Mouse (Mus musculus) lung, embryonic 14.5 days (tissue): ENCODE results near the gene Gtf2ird1. TPM values are rescaled to one million over a fixed set of nuclear protein-coding genes. Genes with fewer than 3 reads are reported as not detected.
"Not testable (repeated sequence)": the region's sequence is repeated elsewhere in the genome, so short reads cannot be mapped to it uniquely, and the experiment has no call there.

Experiments
- ATAC-seq: fragments of 200-750 bp; cut with Nextera tagmentation; 2 replicates; pipeline ENCODE4 v1.8.0; 2017; ENCODE audit warnings: mild to moderate bottlenecking, moderate TSS enrichment, moderate library complexity; ENCODE audit not compliant: insufficient read depth
- DNase-seq: peaks from one replicate; pipeline ENCODE4 v3.0.0-alpha.2; 2015
- H3K27ac ChIP-seq: fragments of 300-500 bp; sonication (generic); 2 replicates; pipeline ENCODE4 v1.5.1; 2014; ENCODE audit warnings: low read depth, mild to moderate bottlenecking, moderate library complexity
- H3K27me3 ChIP-seq: fragments of 300-500 bp; sonication (generic); 2 replicates; pipeline ENCODE4 v1.6.1; 2014; ENCODE audit warnings: low read length, control low read depth; ENCODE audit not compliant: insufficient read depth
- H3K36me3 ChIP-seq: fragments of 300-500 bp; sonication (generic); 2 replicates; pipeline ENCODE4 v1.6.1; 2014; ENCODE audit warnings: control low read depth; ENCODE audit not compliant: insufficient read depth
- H3K4me1 ChIP-seq: fragments of 300-500 bp; sonication (generic); 2 replicates; pipeline ENCODE4 v1.6.1; 2014; ENCODE audit warnings: antibody characterized with exemption, control low read depth; ENCODE audit not compliant: insufficient read depth
- H3K4me2 ChIP-seq: fragments of 300-500 bp; sonication (generic); 2 replicates; pipeline ENCODE4 v1.6.1; 2014; ENCODE audit warnings: mild to moderate bottlenecking
- H3K4me3 ChIP-seq: fragments of 300-500 bp; sonication (generic); 2 replicates; pipeline ENCODE4 v1.5.1; 2014; ENCODE audit warnings: low read depth, low read length
- H3K9ac ChIP-seq: fragments of 300-500 bp; sonication (generic); 2 replicates; pipeline ENCODE4 v1.6.1; 2014
- H3K9me3 ChIP-seq: fragments of 300-500 bp; sonication (generic); 2 replicates; pipeline ENCODE4 v1.6.1; 2016; ENCODE audit warnings: low read depth, low read length, control low read depth
- CTCF ChIP-seq: IDR thresholded peaks from 2 replicates; pipeline ENCODE4 v1.5.1; 2016; ENCODE audit warnings: antibody characterized with exemption, low read depth
- WGBS: fragments of 180-500 bp; shearing (Covaris S2); extraction: QIAGEN DNeasy Blood & Tissue Kit; methylation state at CpG from one replicate; pipeline ENCODE4 v1.1.7; 2014; 5-methylcytosine and 5-hydroxymethylcytosine counted together
- polyA plus RNA-seq: library from polyadenylated mRNA; unstranded; fragments of >200 nt; fragmentation: Nextera tagmentation; extraction: Ambion mirVana; gene quantifications from 2 replicates; pipeline ENCODE4 v1.2.1, GENCODE M21; 2014

Gtf2ird1 gene
- polyA plus RNA-seq, 1 experiment from 2014 or later: 82.5 TPM

GRCm38 (mm10) chr5:134488042-134488441 is 31.5 kb upstream of the Gtf2ird1 start:
- peaks cover 36% of the 10 kb centered on the region for H3K36me3 ChIP-seq
- no peak for ATAC-seq
- no peak overlapping the region for H3K27ac ChIP-seq
- WGBS: 58% methylated on average over 10 of the region's 10 CpGs
- no peak overlapping the region for H3K9ac ChIP-seq
- H3K4me2 ChIP-seq: no peak overlapping the region
- no peaks in the 10 kb centered on the region for H3K4me1 ChIP-seq
- H3K27me3 ChIP-seq: no peaks in the 10 kb centered on the region
- no peak for TF ChIP-seq CTCF
- no peak overlapping the region for H3K4me3 ChIP-seq
- DNase-seq: no peak
- H3K9me3 ChIP-seq: no peaks in the 10 kb centered on the region

- 55% methylated on average over 13 of the region's 13 CpGs for WGBS
- peak; percentile 99 for TF ChIP-seq CTCF
- Histone ChIP-seq H3K4me1 (no peaks in the 10 kb centered on the region), H3K9ac (no peak overlapping the region), H3K4me2 (no peak overlapping the region), H3K4me3 (no peak overlapping the region), H3K27ac (no peak overlapping the region), H3K9me3 (no peaks in the 10 kb centered on the region), H3K36me3 (peaks cover 22% of the 10 kb centered on the region), H3K27me3 (no peaks in the 10 kb centered on the region)
- peak; percentile 96 for DNase-seq
- ATAC-seq: peak; percentile 68; the same call in 1 of the 2 replicates
Observed at GRCm38 (mm10) chr5:134485900-134486665, 29.6 kb upstream of the Gtf2ird1 start.

GRCm38 (mm10) chr5:134485183-134485730 is 28.7 kb upstream of the Gtf2ird1 start:
- H3K9ac ChIP-seq: no peak overlapping the region
- H3K27ac ChIP-seq: no peak overlapping the region
- no peak overlapping the region for H3K4me3 ChIP-seq
- H3K4me1 ChIP-seq: no peaks in the 10 kb centered on the region
- DNase-seq (no peak), ATAC-seq (no peak)
- WGBS: 70% methylated on average over 7 of the region's 7 CpGs
- H3K9me3 ChIP-seq: no peaks in the 10 kb centered on the region
- no peak for TF ChIP-seq CTCF
- no peak overlapping the region for H3K4me2 ChIP-seq
- H3K27me3 ChIP-seq: no peaks in the 10 kb centered on the region
- peaks cover 13% of the 10 kb centered on the region for H3K36me3 ChIP-seq

- H3K27ac ChIP-seq: no peak overlapping the region
- no peak overlapping the region for H3K4me3 ChIP-seq
- no peak for TF ChIP-seq CTCF
- H3K9me3 ChIP-seq: no peaks in the 10 kb centered on the region
- DNase-seq (no peak), ATAC-seq (no peak)
- H3K27me3 ChIP-seq: no peaks in the 10 kb centered on the region
- WGBS: 52% methylated on average over 1 of the region's 1 CpGs
- no peaks in the 10 kb centered on the region for H3K4me1 ChIP-seq
- no peak overlapping the region for H3K9ac ChIP-seq
- H3K36me3 ChIP-seq: no peaks in the 10 kb centered on the region
- no peak overlapping the region for H3K4me2 ChIP-seq
Observed at GRCm38 (mm10) chr5:134483291-134483690, 26.8 kb upstream of the Gtf2ird1 start.

GRCm38 (mm10) chr5:134482331-134482730 is 25.8 kb upstream of the Gtf2ird1 start:
- H3K4me2 ChIP-seq: no peak overlapping the region
- H3K27ac ChIP-seq: no peak overlapping the region
- H3K4me3 ChIP-seq: no peak overlapping the region
- H3K9me3 ChIP-seq: no peaks in the 10 kb centered on the region
- TF ChIP-seq CTCF: no peak
- H3K9ac ChIP-seq: no peak overlapping the region
- H3K36me3 ChIP-seq: no peaks in the 10 kb centered on the region
- ATAC-seq (no peak), DNase-seq (no peak)
- no peaks in the 10 kb centered on the region for H3K27me3 ChIP-seq
- 48% methylated on average over 11 of the region's 11 CpGs for whole genome bisulfite sequencing
- no peaks in the 10 kb centered on the region for H3K4me1 ChIP-seq

- not testable (repeated sequence) for H3K4me3 ChIP-seq, H3K4me1 ChIP-seq, H3K9ac ChIP-seq, H3K27me3 ChIP-seq, DNase-seq, H3K4me2 ChIP-seq, H3K9me3 ChIP-seq, H3K27ac ChIP-seq, ATAC-seq, H3K36me3 ChIP-seq
Observed at GRCm38 (mm10) chr5:134478886-134479285, 22.4 kb upstream of the Gtf2ird1 start.

GRCm38 (mm10) chr5:134475686-134476085 is 19.2 kb upstream of the Gtf2ird1 start:
- not testable (repeated sequence) for ATAC-seq, H3K4me3 ChIP-seq, H3K27ac ChIP-seq, DNase-seq, H3K27me3 ChIP-seq, H3K4me1 ChIP-seq, H3K9ac ChIP-seq, H3K4me2 ChIP-seq, H3K36me3 ChIP-seq, H3K9me3 ChIP-seq
- 91% methylated on average over 7 of the region's 7 CpGs for WGBS
